Mouse (Mus musculus): ENCODE results near the gene Armh4. TPM values are rescaled to one million over a fixed set of nuclear protein-coding genes. Genes with fewer than 3 reads are reported as not detected.

The Armh4 gene
- total RNA-seq, 2 experiments from 2014 or later, result 4.3 to 4.4 TPM

DNA sequence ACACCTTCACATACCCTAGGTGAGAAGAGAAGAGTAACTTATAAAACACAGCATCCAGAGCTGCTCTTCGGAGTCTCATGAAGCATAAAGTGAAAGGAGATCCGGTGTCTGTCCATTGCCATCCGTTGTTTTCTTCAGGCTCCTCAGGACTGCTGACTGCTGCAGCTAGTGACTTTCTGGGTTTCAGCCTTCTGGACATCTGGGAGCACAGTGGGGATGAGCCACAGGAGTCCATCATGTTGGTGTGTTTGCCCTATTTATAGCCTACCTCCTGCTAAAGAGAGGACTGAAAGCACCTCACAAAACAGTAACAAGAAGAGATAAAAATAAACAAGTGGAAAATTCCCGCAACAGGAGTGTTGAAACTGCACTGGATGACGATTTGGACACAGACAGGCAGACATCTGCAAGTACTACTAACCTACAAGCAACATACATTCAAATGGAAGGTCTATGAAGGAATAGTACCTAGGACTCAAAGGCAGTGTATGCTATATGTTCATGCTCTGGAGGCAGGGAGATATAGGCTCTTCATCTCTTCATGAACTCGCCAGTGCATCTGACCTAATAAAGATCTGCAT lies 39.1 kb downstream of the Armh4 start:
- no peak for DNase-seq
- intact Hi-C loops (cut with DNase I; ENCODE audit: low total_unique reads), result no loop called here

DNA sequence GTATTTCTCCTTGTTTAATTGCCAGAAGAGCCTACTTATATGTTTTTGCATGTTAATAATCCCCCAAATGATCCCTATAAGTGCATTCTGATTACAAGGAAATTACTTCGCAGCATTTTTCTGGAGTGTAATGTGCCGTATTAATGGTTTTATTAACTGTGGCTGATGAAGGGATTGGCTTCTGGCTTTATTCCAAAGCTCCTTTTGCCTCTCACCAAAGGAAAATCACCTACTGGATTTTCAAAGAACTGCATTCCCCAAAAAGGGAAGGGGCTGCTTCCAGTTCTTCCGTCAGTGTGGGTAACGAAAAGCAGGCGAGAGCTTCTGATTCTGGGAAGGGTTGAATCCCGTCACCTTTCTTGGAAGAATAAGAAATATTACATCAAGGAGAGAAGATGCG lies 43.9 kb downstream of the Armh4 start:
- DNase-seq, result no peak
- intact Hi-C loops (cut with DNase I; ENCODE audit: low total_unique reads), result loop anchor here (10.0 kb wide), 1 partner anchor 505 kb away; no protein-coding TSS in a partner anchor

DNA sequence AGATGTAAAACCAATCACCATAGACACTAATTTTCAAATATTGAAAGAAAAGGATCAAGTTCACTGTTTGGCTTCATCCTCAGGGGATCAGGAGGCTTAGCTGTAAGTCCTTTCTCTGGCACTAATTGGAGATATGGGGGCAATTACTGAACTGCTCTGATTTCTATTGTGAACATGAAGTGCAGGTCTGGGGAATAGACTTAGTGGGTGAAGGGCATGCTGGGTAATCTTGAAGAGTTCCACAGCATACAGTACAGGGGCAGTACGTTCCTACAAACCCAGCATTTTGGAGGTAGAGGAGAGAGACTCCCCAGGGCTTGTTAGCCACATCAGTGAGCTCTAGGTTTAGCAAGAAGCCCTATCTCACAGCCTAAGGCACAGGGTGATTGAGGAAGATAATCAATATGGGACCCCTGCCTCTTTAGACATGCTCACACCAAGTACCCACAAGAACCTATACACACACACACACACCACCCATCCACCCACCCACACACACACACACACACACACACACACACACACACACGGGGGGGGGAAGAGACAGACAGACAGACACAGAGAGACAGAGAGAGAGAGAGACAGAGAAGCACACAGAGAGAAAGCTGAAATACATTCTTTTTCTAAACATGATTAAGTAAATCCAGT lies 44.6 kb downstream of the Armh4 start:
- DNase-seq, result no peak
- intact Hi-C loops (cut with DNase I; ENCODE audit: low total_unique reads), result loop anchor here (10.0 kb wide), 1 partner anchor 504 kb away; no protein-coding TSS in a partner anchor

DNA sequence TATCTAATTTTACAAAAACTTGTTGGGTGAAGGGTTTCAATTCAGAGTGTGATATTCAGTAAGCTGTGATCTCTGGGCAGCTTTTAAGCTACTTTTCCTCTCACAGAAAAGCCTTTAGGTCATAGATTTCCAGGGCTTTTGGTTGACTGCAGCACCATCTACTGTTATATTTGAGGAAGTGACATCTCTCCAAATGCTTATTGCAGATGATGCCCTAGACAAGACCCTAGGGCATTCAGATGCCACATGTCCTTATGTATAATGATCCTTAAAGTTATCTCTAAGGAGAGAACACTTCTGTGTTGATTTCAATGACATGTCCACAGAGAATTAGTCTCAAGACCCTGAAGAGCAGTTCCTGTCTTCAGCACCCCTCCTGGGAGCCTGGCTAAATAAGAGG lies 49.2 kb downstream of the Armh4 start:
- no peak for DNase-seq
- intact Hi-C loops (cut with DNase I; ENCODE audit: low total_unique reads), result loop anchor here (10.0 kb wide), 1 partner anchor 499 kb away; no protein-coding TSS in a partner anchor

DNA sequence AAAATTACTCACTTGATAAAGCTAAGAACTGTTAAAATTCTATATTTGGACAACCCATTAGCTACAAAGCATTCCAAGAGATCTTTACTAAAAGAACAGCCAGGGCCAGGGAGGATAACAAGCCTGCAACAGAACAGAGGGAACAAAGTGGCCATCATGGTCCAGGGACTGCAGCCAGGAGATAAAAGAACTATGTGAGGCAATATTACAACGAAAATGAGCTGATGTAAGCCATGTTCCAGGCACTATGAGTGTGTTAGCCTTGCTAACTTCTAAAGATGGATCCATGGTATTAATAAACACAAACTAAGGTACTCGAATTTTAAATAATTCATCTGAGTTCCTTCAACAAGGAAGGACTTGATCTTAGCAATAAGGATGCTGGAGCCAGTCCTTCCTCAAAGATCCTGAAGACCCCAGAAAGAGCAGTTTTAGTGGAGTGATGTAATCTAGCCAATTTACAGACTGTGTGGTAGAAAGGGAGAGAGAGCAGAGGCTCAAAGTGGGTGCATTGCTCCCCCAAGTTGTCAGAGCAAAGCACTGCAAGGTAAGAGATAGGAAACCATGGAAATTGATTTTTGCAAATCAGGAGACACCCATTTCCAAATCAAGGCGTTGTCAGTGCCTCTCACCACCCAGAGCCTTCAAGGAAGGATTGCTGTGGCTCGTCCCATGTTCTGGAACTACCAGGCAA lies 59.7 kb downstream of the Armh4 start:
- no peak for DNase-seq
- intact Hi-C loops (cut with DNase I; ENCODE audit: low total_unique reads), result loop anchor here (10.0 kb wide), 1 partner anchor 549 kb away; the partner anchor contains the start of gene Naa30

DNA sequence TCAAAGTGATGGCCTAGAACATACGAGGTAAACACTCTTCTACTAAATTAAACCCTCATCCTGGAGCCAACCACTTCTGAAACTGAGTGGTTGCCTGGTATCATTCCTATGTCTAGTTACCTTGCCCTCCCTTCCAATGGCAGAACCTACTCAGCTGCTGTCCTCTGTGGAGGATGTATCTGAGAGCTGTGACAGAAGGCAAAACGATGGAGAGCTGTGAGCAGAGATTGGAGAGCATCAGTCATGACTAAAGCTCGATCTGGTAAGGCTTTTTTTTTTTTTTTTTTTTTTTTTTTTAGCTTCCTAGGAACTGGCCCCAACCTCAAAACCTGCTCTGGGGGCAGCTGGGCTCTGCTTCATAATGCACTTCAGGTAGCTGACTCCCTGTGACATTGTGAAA lies 60.4 kb downstream of the Armh4 start:
- intact Hi-C loops (cut with DNase I; ENCODE audit: low total_unique reads), result loop anchor here (10.0 kb wide), 1 partner anchor 548 kb away; the partner anchor contains the start of gene Naa30
- DNase-seq, result no peak

DNA sequence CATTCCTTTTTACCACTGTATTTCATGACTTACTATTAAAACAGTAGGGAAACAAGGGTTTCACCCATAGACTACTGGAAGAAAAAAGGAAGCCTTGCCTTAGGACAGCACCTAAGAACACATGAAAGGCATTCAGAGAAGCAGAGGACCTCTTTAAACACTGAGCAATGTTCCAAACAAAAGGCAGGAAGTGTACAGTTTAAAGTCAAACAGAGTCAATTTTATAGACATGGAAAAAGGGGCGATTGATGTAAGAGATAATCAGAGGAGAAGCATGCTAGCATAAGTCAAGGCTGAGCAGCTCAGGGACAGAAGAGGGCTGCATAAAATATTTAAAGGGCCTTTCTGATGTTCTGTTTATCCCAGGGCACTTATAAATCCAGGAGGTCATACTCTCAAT lies 61.9 kb downstream of the Armh4 start:
- intact Hi-C loops (cut with DNase I; ENCODE audit: low total_unique reads), result loop anchor here (10.0 kb wide), 1 partner anchor 546 kb away; the partner anchor contains the start of gene Naa30
- no peak for DNase-seq

DNA sequence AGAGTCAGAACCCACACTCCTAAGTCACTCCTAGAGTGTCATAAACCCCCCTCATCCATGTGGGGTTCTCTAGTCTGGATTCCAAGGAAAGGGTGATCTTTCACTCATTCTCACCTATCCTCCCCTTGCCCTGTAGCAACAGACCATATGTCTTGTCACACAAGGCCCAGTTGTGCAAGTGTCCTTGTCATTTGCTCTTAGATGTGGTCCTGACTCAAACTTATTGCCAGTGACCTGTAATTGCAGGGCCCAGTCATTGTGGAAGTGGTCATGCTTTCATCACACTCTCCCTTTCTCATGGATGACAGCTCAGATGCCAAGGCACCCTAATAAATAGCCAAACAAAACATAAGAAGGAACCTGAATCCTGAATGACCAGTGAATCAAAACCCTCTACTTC lies 63.5 kb downstream of the Armh4 start:
- DNase-seq, result no peak
- intact Hi-C loops (cut with DNase I; ENCODE audit: low total_unique reads), result loop anchor here (10.0 kb wide), 1 partner anchor 545 kb away; the partner anchor contains the start of gene Naa30

DNA sequence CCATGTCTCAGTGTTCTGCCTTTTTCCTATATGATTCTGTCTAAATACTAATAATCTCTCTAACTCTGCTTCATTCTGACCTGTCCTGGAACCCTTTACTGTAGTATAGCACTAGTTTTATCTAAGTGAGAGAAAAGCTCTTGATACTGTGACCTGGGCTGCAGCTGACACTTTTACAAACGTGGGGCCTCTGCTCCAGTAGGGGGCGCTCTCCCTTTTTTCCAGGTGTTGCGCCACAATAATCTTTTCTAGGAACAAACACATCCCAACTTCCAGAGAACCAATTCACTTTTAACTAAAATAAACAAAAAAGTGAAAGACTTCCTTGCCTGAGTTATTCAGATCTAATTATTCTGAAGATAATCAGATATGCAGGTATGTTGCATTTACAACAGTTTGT lies 72.2 kb downstream of the Armh4 start:
- intact Hi-C loops (cut with DNase I; ENCODE audit: low total_unique reads), result no loop called here
- DNase-seq, result no peak

DNA sequence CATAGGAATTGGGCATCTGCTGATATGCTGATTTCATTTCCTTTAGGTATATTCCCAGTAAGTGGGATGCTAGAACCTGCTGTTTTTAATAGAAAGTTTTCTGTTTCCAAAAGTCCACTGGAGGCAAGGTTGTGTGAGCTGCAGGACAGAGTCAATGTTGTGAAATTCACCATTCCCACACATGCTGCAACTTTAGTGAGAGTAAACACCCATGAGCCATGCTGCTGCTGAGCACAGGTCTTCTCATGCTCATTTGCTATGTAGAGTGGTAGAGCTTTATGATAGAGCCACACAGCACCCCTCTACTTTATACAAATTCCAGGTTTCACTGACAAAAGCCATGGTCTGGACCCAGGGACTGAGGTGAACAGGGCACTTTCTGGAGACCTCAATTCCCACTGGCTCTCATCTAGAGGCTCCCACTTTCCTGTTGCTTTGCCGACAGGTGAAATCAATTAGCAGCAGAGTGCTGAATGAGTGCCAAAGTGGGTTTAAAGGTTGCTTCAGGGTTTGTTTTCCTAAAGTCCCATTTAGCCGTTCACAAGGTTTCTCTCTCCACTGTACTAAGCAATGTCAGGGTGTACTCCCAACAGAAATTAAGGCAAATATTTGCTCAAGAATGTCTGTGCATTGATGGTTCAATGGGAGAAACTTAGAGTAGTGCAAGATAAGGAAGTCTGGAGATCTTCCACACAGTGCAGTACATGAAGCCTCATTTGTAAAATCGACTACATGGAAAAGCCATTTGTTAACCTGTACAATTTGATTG lies 79.6 kb downstream of the Armh4 start:
- intact Hi-C loops (cut with DNase I; ENCODE audit: low total_unique reads), result no loop called here
- no peak for DNase-seq

DNA sequence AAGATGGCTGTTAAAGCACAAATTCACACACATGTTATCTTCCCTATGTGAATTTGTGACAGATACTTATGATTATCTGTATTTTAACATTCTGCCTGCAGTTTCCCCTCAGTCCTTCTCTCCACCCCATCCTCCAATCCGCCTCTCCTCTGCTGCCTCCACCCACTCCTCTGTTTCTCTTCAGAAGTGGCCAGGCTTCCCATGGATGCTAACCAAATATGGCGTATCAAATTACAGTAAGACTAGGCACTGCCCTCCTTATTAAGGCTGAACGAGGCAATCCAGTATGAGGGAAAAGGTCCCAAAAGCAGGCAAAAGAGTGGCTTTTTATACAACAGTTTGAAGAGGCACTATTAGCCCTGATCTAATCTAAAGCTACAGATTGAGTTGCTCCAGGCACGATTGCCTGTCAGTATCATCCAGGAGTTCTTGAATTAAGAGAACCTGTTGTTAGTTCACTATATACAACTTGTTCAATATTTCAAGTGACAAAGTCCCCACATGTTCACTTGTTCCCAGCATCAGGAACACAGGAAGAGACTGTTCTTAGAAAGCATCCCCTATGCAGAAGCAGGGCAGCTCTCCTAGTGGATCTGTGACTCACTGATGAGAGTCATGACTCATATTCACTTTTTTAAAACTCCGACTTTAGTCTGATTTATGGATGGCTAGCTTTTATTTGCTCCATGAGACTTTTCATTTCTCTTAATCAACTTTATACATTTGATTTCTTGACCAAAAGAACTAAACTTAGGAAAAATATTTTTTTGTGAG lies 103.5 kb downstream of the Armh4 start:
- intact Hi-C loops (cut with DNase I; ENCODE audit: low total_unique reads), result no loop called here
- no peak for DNase-seq

DNA sequence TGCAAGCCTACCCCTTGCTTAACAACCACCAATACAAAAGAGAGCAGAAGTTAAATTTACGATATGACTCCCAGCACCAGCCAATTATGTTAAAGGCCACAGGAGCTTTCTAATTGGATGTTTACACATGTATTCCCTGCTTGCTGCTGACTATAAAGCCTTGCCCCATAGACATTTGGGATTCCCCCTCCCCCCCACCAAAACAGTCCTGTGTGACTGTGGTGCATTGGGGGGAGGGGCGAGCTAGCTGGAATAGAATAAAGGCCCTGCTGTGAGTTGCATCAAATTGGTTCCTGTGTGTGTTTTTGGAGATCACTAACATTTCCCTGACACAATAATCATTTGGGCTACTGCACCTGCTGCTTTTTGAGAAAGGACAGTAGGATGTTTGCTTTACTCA lies 106.6 kb downstream of the Armh4 start:
- DNase-seq, result no peak
- intact Hi-C loops (cut with DNase I; ENCODE audit: low total_unique reads), result no loop called here

DNA sequence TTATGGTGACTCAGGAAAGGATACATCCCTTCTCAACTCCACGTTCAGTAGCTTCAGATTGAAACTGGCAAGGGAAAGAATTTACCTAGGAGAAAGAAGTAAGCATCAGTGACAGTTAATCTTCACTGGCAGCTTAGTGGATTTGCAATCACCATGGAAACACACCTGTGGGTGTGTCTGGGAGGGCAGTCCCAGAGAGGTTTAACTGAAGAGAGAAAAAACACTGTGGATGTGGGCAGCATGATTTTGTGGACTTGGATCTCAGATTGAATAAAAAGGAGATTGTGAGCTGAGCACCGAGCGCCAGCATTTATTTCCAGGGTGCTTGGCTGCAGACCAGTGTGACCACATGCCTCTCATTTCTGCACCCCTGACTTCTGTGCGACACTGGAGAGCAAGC lies 122.7 kb downstream of the Armh4 start:
- intact Hi-C loops (cut with DNase I; ENCODE audit: low total_unique reads), result no loop called here
- DNase-seq, result no peak

DNA sequence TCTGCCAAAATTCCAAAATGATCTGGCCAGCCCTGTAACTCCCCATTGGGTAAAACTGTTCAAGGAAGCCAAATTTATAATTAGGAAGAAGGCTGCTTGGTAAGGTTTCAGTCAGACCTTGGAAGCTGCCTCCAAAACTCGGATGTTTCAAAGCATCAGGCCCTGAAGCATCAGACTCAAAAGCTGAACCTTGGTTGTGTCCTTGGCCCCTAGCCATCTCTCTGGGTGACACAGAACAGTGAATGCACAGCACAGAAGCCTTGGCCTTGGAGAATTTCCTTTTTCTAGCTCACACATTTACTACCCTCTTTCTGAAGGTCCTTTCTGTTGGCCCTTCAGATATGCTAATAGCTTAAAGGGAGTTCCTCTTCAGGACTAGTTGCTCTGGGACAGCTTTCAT lies 134.0 kb downstream of the Armh4 start:
- DNase-seq, result no peak
- intact Hi-C loops (cut with DNase I; ENCODE audit: low total_unique reads), result no loop called here

DNA sequence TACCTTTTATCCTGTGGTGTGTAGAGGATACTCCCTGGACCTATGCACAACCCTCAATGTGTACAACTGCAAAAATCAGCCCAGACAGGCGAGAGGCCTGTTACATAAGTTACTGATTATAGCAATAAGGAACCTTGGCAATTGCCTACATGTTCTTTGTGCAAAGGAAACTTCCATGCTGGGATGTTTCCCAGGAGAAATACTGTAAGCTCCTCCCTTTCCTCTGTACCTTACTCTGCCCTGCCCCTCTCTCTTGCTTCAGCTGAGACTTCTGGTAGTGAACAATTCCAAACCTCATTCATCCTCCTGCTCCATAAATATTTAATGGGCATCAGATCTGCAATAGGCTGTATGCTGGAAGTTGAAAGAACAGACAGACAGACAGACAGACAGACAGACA lies 145.8 kb downstream of the Armh4 start:
- intact Hi-C loops (cut with DNase I; ENCODE audit: low total_unique reads), result no loop called here
- no peak for DNase-seq

DNA sequence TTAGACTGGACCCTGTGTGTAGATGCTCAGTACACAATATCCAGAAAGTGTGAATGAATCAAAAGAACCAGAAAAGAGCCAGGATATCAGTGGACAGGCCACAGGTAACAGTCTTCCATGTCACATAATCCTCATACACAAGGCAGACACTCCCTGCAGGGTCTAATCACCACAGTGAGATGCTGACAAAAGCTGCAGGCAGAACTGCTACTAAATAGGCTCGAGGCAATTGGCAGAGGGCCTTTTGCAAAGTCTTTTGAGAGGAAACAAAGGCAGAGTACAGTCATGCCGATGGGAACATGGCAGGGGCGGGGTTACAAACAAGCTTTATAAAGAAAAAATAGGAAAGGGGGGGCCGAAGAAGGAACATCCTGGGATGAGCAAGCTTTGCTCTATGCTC lies 157.1 kb downstream of the Armh4 start:
- no peak for DNase-seq
- intact Hi-C loops (cut with DNase I; ENCODE audit: low total_unique reads), result no loop called here

Measured in gastrocnemius, postnatal 14 days (tissue).